Mouse (Mus musculus): ENCODE data around the gene Mrps17.

The Mrps17 gene

DNA sequence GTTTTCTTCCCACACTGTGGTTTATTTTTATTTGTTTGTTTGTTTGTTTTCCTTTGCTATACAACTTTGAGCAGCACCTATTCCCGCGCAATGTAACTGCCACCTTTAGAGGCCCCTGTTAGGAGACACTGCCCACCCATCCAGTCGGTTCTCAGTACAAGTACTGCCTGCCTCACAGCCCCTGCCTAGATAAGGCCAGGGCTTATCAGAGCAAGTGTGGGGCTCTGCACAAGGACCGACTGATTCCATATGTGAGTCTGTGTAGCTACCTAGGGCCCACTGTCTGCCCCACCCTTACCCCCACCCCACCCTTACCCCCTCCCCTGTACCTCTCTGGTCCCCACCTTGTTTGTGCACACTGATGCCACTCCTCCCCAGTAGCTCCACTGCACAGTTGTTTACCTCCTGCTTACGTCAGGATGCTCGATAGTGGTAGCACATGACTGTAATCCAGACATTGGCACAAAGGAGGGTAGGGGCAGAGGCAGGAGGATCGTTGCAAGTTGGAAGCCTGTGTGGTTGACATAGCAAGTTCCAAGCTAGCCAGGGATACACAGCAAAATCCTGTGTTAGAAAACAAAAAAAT is 27.7 kb downstream of the Mrps17 start:
- DNase-seq (ENCODE audit: low spot score in 2 of 2) = no peak

DNA sequence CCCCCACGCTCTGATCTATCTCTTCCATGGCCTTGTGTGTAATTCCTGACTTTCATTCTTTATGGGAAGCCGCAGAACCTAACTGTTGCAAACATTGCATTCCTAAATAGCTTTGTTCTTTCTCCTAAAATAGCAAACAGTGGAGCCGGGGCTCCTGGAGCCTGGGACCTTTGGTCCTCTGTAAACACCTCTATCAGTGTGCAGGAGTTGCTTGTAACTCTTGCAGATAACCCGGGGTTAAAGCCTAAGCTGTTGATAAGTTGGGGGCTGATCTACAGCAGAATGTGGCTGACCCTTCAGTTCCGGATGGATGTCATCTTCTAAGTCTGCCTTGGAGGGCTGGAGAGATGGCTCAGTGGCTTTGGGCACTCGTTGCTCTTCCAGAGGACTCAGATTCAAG is 28.8 kb downstream of the Mrps17 start:
- DNase-seq (ENCODE audit: low spot score in 2 of 2) = no peak

DNA sequence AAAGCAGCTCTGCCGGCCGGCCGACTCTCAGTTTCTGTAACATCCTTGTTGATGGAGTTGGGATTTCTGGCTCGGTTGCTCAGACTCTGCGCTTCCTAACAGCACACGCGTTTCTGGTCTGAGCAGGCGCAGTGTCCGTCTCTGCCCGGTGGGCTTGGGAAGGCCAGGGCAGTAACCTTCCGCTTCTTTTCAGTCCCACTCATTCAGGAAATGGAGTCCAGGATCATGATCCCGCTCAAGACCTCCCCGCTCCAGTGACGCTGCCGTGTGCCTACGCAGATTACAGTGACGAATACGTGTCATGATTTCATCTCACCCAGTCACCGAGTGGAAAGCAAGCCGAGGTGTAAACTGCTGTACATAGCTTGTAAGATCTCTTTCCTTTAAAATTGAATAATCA is 41.6 kb downstream of the Mrps17 start:
- no peak for DNase-seq (ENCODE audit: low spot score in 2 of 2)

DNA sequence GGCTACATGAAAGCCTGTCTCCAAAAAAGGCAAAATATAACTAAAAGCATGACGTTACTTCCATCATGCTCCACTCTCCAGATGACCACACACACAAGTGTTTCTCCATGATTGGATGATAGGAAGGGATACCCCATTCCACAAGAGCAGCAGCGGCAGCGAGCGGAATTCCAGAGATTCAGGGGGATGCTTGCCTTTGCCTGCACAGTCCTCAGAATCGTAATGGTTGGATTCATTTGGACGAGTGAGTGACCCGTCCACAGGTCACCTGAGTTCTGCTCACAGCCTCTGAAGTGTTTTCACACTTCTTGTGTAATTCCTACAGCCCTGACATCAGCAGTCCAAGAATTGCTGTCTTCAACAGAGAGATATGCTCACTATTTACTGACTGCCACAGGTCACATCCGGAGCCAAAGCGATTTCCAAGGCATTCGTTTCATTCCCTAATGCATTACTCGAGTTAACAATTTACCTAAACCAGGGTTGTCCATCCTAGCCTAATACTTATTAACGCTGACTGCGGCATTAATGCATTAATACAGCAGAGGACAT is 44.7 kb downstream of the Mrps17 start:
- no peak for DNase-seq (ENCODE audit: low spot score in 2 of 2)

DNA sequence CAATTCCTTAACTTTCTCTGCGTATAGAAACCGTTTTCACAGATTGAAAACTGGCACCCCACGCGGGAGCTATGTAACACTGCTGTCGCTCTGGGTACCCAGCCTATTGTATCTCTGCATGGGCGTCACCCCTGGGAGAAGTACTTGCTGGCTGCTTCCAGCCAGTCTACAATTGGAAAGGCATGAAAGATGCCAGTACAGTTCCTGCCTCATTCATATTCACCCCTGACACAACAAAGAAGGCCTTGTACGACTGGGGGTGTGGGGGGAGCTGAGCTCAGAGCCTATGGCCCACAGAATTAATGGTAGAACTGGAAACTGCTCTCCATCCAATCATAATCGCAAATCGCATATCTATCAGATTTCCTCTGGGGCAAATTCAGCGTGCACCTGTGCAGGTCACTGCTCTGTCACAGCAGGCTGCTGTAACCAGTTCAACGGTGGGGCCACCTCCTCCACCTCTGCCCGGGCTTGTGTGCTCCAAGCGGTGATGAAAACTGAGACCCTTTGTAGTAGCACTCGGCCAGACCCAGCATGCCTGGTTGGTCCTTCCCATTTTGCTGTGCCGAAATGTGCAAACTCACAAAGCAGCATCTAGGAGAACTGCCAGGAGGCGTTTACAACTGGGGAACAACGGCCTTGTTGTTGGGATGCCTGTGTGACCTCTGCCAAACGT is 46.7 kb downstream of the Mrps17 start:
- DNase-seq (ENCODE audit: low spot score in 2 of 2) = no peak

DNA sequence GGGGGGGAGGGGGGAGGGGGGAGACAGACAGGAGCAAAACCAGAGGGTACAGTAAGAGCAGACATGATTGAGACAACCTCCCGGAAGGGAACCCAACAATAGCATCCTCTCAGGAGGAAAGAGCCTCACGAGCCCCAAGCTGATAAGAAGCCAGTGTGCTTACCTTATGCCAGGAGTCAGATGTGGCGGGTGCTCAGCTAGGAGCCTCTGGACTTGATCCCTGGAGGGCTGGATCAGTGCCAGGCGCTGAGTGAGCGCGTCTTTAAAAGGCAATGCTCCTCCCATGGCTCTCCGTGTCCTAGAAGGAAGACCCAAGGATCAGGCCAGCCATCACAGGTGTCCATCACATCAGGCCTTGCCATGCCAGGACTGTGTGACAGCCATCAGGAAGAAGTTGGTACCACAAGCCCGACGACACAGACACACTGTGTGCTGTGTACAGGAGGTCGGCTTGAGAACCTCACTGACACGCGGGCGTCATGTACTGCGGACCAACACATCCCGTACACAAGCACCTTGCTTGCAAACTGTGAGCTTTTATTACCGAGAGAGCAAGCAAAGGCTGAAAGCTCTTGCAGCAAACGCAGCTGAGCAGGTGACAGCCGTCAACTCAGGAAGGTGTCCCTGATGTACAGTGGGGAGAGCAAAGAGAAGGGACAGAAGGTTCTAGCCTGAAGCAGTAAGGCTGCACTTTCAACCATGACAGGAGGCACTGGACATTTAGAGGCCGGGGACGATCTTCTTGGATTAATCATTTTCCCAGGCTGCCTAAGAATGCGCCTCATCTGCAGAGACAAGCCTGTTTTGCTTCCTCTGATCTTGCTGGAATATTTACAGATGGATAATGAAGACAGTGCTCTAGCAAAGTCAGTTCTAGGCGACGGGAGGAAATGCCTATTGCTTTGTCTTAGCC is 55.4 kb downstream of the Mrps17 start:
- DNase-seq (ENCODE audit: low spot score in 2 of 2) = no peak
